Mouse (Mus musculus) mesoderm, embryonic 11.5 days (tissue): ENCODE data around the gene Tbxa2r.
A peak's percentile ranks its signal among the peaks of the same experiment; 100 is the strongest.

Source experiments
- DNase-seq: peaks from one replicate; pipeline ENCODE4 v3.0.0-alpha.2; 2012; ENCODE audit warnings: low read depth, low spot score

Tbxa2r gene

GRCm38 (mm10) chr10:81342686-81343505 lies 14.4 kb downstream of the Tbxa2r start, which contains the start of gene Gipc3:
TSS of gene Gipc3 (minus strand) at chr10:81343266.
- DNase-seq = no peak

GRCm38 (mm10) chr10:81344421-81345161 lies 16.1 kb downstream of the Tbxa2r start:
- DNase-seq = no peak

- DNase-seq = no peak
Observed at GRCm38 (mm10) chr10:81345162-81345534, 16.6 kb downstream of the Tbxa2r start.

- peak; percentile 76 for DNase-seq
Observed at GRCm38 (mm10) chr10:81346453-81347067, 18.0 kb downstream of the Tbxa2r start.

GRCm38 (mm10) chr10:81349146-81349545 lies 20.6 kb downstream of the Tbxa2r start:
- DNase-seq = no peak

- DNase-seq = no peak
Observed at GRCm38 (mm10) chr10:81349961-81350350, 21.4 kb downstream of the Tbxa2r start.

GRCm38 (mm10) chr10:81350351-81351063 lies 22.0 kb downstream of the Tbxa2r start, which contains the start of gene Hmg20b:
TSS of gene Hmg20b (minus strand) at chr10:81350480.
- DNase-seq = peak; percentile 99

- DNase-seq = no peak
Observed at GRCm38 (mm10) chr10:81351678-81352291, 23.3 kb downstream of the Tbxa2r start.

- no peak for DNase-seq
Observed at GRCm38 (mm10) chr10:81354738-81355477, 26.4 kb downstream of the Tbxa2r start.

- no peak for DNase-seq
Observed at GRCm38 (mm10) chr10:81355533-81355932, 27.0 kb downstream of the Tbxa2r start.

GRCm38 (mm10) chr10:81356352-81356990 lies 27.9 kb downstream of the Tbxa2r start:
- no peak for DNase-seq

- peak; percentile 90 for DNase-seq
Observed at GRCm38 (mm10) chr10:81356991-81357844, 28.7 kb downstream of the Tbxa2r start, which contains the start of gene Mfsd12. TSS of gene Mfsd12 (plus strand) at chr10:81357491.

GRCm38 (mm10) chr10:81358209-81358608 lies 29.7 kb downstream of the Tbxa2r start:
- no peak for DNase-seq

- DNase-seq = no peak
Observed at GRCm38 (mm10) chr10:81358841-81359240, 30.3 kb downstream of the Tbxa2r start.

GRCm38 (mm10) chr10:81360721-81361120 lies 32.2 kb downstream of the Tbxa2r start:
- no peak for DNase-seq

GRCm38 (mm10) chr10:81362336-81362949 lies 33.9 kb downstream of the Tbxa2r start:
- no peak for DNase-seq

GRCm38 (mm10) chr10:81363436-81364346 lies 35.2 kb downstream of the Tbxa2r start:
- DNase-seq = no peak
